Mouse (Mus musculus): ENCODE data around the gene Zap70. TPM values are rescaled to one million over a fixed set of nuclear protein-coding genes. Genes with fewer than 3 reads are reported as not detected.

Zap70 gene
- total RNA-seq (2021) = 1 to 10 TPM in 1 of 2 experiments, under 1 TPM in 1; 0.27 to 2.0 TPM
- long read RNA-seq, experiment 1 = 0 reads
- long read RNA-seq, experiment 2 = 0 reads

GRCm38 (mm10) chr1:36761568-36761967 is at the start of gene Zap70:
Zap70 (plus strand) TSS chr1:36761798.
- no peak for DNase-seq

- DNase-seq = no peak
Measured at GRCm38 (mm10) chr1:36714311-36714710, 47.3 kb upstream of the Zap70 start, which contains the start of gene Actr1b. Actr1b (minus strand) TSS chr1:36714422.

GRCm38 (mm10) chr1:36718786-36719185 is 42.8 kb upstream of the Zap70 start:
- DNase-seq = no peak

- DNase-seq = no peak
Measured at GRCm38 (mm10) chr1:36723146-36724056, 38.2 kb upstream of the Zap70 start.

GRCm38 (mm10) chr1:36724057-36724431 is 37.6 kb upstream of the Zap70 start:
- no peak for DNase-seq

GRCm38 (mm10) chr1:36737300-36737699 is 24.3 kb upstream of the Zap70 start:
- peak; percentile 71 to 91 for DNase-seq

GRCm38 (mm10) chr1:36739231-36739630 is 22.4 kb upstream of the Zap70 start:
- no peak for DNase-seq

- DNase-seq = no peak
Measured at GRCm38 (mm10) chr1:36743046-36743445, 18.6 kb upstream of the Zap70 start.

- peak; percentile 47 to 80 for DNase-seq
Measured at GRCm38 (mm10) chr1:36744268-36744944, 17.2 kb upstream of the Zap70 start.

GRCm38 (mm10) chr1:36745661-36746060 is 15.9 kb upstream of the Zap70 start:
- DNase-seq = no peak

GRCm38 (mm10) chr1:36746452-36746851 is 15.1 kb upstream of the Zap70 start:
- DNase-seq = peak in 1 of 2 experiments; percentile 21

GRCm38 (mm10) chr1:36753932-36754675 is 7.5 kb upstream of the Zap70 start:
- peak in 1 of 2 experiments; percentile 27 for DNase-seq

GRCm38 (mm10) chr1:36758553-36758952 is 3.0 kb upstream of the Zap70 start:
- no peak for DNase-seq

- no peak for DNase-seq
Measured at GRCm38 (mm10) chr1:36759076-36759475, 2.5 kb upstream of the Zap70 start.

- no peak for DNase-seq
Measured at GRCm38 (mm10) chr1:36760401-36760800, 1.2 kb upstream of the Zap70 start.

GRCm38 (mm10) chr1:36761061-36761460 is 537 bp upstream of the Zap70 start:
- DNase-seq = no peak

- no peak for DNase-seq
Measured at GRCm38 (mm10) chr1:36766431-36767205, 5.0 kb downstream of the Zap70 start.

- DNase-seq = no peak
Measured at GRCm38 (mm10) chr1:36767321-36767720, 5.7 kb downstream of the Zap70 start.

GRCm38 (mm10) chr1:36768786-36769185 is 7.2 kb downstream of the Zap70 start:
- no peak for DNase-seq

- no peak for DNase-seq
Measured at GRCm38 (mm10) chr1:36769951-36770350, 8.4 kb downstream of the Zap70 start.

GRCm38 (mm10) chr1:36770998-36771397 is 9.4 kb downstream of the Zap70 start:
- no peak for DNase-seq
